Mouse (Mus musculus): ENCODE measurements around the gene Kcns3.
"Not testable (repeated sequence)": the region's sequence is repeated elsewhere in the genome, so short reads cannot be mapped to it uniquely, and the experiment has no call there.

Gene Kcns3

GRCm38 (mm10) chr12:11071079-11071478 is 79.8 kb downstream of the Kcns3 start:
- DNase-seq (ENCODE audit: low spot score), result no peak

- no peak for DNase-seq (ENCODE audit: low spot score)
Observed at GRCm38 (mm10) chr12:11066865-11067264, 84.0 kb downstream of the Kcns3 start.

- not testable (repeated sequence) for DNase-seq (ENCODE audit: low spot score)
Observed at GRCm38 (mm10) chr12:11052676-11053075, 98.2 kb downstream of the Kcns3 start.

- no peak for DNase-seq (ENCODE audit: low spot score)
Observed at GRCm38 (mm10) chr12:11041821-11042220, 109.0 kb downstream of the Kcns3 start.

Measured in embryo, embryonic 10 days (tissue).